Mouse (Mus musculus) embryonic stem cell, embryonic (primary cell): Measurements from ENCODE around the gene Ptprg.

Source experiments
- CTCF ChIA-PET, 4 experiments: fragments of 300-600 bp in 2 of 4; fragments of 350-600 bp in 2 of 4; sonication (Branson Sonifier 250); formaldehyde crosslinking; loops; one replicate each; lab custom pipeline; 2022; ENCODE audit warnings: inconsistent platforms in 2 of 4; lab: Charles Lee
- POLR2A ChIA-PET, 4 experiments: fragments of 300-600 bp in 2 of 4; fragments of 350-600 bp in 2 of 4; sonication (Branson Sonifier 250); formaldehyde crosslinking; loops; one replicate each; lab custom pipeline; 2022; ENCODE audit warnings: antibody characterized with exemption in 4 of 4, inconsistent platforms in 1 of 4; lab: Charles Lee

The Ptprg gene

DNA sequence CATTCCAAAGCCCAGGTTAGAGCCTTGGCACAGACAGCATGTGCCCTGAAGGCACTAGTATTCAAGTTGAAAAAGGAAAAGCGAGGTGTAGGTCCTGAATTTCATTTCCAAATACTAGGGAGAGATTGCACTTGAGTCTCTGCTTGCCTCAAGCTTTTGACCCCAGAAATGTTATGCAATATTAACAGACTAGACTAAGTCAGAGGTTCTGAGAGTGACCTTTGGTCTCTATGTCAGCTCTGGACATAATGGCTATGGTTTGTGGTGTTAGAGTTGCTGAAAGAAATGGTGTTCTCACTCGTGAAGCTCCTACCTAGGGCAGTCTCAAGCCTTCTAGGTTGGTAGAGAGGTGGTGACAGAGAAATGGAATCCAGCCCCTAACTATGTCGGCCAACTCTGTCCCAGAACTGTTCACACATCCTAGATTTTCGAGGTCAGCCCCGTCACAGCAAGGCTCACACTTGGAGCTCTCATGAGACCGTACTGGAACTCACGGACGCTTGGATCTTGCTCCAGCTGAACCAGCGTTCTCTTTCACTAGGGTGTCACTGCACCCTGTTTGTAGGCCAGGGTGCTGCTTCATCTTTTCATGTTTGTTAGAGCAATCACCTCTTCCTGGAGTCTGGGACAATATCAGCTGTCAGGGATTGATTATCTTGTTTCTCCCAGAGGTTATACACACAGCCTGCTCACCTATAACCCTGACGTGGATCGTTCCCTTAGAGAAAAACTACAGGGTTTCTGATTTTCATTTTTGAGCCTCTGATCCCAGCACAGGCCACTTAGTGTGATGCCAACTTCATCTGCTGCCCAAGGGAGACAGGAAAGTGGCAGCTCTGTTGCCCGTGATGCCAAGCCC lies 551.2 kb downstream of the Ptprg start:
- ChIA-PET CTCF (no interaction called here), POLR2A (interaction anchor here in 2 of 4 experiments (0.6 to 3.6 kb wide), 11 partner anchors 9 to 402 kb away, joined by 3 to 41 read pairs (median 3); no protein-coding TSS in a partner anchor)

DNA sequence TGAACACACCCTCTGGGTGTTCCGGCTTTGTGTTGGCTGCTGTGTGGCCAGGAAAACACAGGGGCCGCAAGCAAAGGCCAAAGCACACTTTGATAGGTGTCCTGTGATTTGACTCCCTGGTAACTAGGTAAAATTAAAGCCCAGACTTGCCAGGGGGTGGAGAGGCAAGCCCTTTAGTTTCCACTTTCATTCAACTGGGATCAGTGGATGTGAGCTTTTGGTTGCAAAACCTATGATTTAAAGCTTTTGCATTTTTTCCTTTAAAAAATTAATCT lies 551.8 kb downstream of the Ptprg start:
- ChIA-PET CTCF (no interaction called here), POLR2A (interaction anchor here in 2 of 4 experiments (0.6 to 3.6 kb wide), 10 partner anchors 8 to 402 kb away, joined by 3 to 41 read pairs (median 3); no protein-coding TSS in a partner anchor)

DNA sequence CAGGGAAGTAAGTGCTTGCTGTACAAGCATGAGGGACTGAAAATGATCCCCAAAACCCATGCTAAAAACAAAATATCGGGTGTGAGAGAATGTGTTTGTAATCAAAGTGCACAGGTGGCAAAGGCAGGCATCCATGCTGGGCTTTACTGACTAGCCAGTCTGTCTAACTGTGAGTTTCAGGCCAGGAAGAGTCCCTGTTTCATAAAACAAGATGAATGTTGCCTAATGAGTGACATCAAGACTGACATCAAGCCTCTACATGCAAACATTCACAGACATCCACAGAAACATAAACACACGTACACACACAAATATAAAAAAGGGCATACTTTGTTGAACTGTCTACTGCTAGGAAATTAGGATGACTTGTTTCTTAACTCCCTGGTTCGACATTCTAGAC lies 552.3 kb downstream of the Ptprg start:
- ChIA-PET CTCF (no interaction called here), POLR2A (interaction anchor here in 2 of 4 experiments (1.0 to 5.8 kb wide), 8 partner anchors 8 to 552 kb away, joined by 3 to 44 read pairs (median 6); partner anchors contain the start of gene Ptprg (in 1 of the 2))

DNA sequence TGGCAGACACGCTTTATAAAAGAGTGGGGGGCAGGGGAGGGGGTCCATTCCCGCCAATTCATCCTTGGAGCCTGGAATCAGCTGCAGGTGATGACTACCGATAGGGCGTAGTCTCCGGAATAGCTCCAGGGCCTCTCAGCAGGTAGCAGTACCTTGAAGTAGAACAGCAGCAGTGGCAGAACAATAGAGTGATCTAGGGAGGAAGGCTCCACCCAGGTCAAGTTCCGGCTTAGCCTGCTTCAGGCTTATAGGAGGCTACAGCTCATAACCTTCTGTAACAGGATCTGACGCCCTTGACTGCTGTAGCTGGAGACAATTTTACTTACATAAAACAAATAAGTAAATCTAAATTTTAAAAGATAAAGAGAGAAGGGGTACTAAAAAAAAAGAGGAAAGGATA lies 554.1 kb downstream of the Ptprg start:
- ChIA-PET CTCF (interaction anchor here in 2 of 4 experiments (0.7 to 1.3 kb wide), 4 partner anchors 22 to 587 kb away, joined by 3 to 7 read pairs (median 3); no protein-coding TSS in a partner anchor), POLR2A (interaction anchor here in 2 of 4 experiments (0.5 to 10.1 kb wide), 25 partner anchors 9 to 606 kb away, joined by 3 to 76 read pairs (median 4); partner anchors contain the start of gene Ptprg (in 1 of the 2))

DNA sequence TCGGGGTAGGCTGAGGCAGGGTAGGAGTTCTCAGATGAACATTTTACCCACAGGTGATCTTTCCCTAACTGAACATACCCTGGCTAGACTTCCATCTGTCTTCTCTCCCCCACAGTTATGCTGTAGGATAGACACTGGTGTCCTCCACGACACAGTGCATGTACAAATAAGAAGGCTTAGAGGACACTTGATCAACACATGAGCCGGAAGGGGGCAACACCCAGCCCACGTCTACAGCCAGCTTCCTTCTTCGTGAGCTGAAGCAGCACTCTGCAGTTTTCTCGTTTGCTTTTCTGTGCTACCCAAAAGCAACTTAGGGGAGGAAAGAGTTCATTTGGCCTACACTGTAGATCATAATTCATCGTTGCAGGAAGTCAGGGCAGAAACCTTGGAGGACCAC lies 554.7 kb downstream of the Ptprg start:
- POLR2A ChIA-PET = interaction anchor here in 2 of 4 experiments (0.5 to 10.1 kb wide), 27 partner anchors 9 to 606 kb away, joined by 3 to 76 read pairs (median 4); partner anchors contain the start of gene Ptprg (in 1 of the 2)
- CTCF ChIA-PET = interaction anchor here in 3 of 4 experiments (0.5 to 1.3 kb wide), 7 partner anchors 22 to 587 kb away, joined by 3 to 7 read pairs (median 3); no protein-coding TSS in a partner anchor

DNA sequence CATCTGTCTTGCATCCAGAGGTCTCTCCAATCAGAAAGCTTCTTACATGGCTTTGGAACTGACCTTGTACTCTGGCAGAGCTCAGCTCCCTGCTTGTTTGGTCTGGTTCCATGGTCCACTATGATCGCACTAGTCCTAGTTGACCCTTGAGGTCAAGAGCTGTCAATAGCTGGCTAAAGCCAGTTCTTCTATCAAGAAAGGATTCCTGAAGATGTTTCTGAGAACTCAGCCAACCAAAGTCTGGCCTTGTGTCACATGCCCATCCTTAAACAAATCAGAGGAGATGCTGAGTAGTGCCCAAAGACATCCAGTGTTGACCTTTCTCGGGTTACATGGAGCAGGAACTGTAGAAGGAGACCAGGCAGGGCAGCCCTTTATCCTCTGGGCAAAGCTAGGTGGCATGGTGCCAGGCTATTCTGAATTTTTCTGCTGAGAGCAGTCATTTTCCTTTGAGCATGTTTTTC lies 559.2 kb downstream of the Ptprg start:
- POLR2A ChIA-PET = interaction anchor here in 2 of 4 experiments (0.8 to 10.1 kb wide), 30 partner anchors 8 to 1073 kb away, joined by 3 to 76 read pairs (median 5); no protein-coding TSS in a partner anchor
- CTCF ChIA-PET = interaction anchor here in 1 of 4 experiments (0.6 kb wide), 2 partner anchors 158 to 240 kb away, joined by 3 read pairs; no protein-coding TSS in a partner anchor

DNA sequence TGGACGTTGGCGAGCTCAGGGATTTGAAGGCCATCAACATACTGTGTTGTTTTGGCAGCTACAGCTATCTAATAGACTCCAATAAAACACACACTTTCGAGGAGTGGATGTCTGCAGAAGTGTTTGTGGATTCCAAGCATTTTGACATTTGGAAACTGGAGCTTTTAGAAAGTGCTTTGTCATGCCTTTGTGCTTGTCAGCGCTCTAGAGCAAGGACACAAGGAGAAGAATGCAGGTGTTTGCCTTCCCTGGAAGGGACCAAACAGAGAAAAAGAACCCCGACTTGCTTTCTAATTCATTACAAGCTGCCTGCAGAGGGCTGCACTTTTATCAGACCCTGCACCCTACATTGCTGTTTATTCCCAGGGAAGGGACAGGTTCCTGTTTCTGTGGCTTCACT lies 560.0 kb downstream of the Ptprg start:
- ChIA-PET POLR2A (interaction anchor here (0.5 to 10.1 kb wide), 38 partner anchors 8 to 662 kb away, joined by 3 to 76 read pairs (median 5); no protein-coding TSS in a partner anchor), CTCF (interaction anchor here in 3 of 4 experiments (0.5 to 0.9 kb wide), 5 partner anchors 20 to 1667 kb away, joined by 3 read pairs; no protein-coding TSS in a partner anchor)

DNA sequence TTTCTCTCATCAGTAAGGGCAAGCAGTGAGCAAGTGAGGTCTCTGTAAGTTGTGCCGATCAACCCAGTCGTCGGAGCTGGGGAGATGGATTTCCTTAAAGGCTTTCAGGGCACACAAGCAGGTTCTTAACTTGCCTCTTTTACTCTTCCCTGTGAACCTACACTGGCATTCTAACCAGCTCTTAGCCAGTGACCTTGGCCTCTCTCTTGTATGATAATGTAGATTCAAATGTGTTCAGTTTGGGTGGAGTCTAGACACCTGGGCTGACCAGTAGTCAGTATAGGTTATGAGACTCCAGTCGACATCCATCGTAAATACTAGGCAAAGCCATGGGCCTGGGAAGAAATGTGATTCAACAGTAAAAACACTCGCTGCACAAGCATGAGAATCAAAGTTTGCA lies 560.7 kb downstream of the Ptprg start:
- POLR2A ChIA-PET = interaction anchor here (0.5 to 10.1 kb wide), 33 partner anchors 8 to 663 kb away, joined by 3 to 76 read pairs (median 5); no protein-coding TSS in a partner anchor
- CTCF ChIA-PET = interaction anchor here in 2 of 4 experiments (0.6 to 0.7 kb wide), 2 partner anchors 38 to 1666 kb away, joined by 3 to 4 read pairs; no protein-coding TSS in a partner anchor

DNA sequence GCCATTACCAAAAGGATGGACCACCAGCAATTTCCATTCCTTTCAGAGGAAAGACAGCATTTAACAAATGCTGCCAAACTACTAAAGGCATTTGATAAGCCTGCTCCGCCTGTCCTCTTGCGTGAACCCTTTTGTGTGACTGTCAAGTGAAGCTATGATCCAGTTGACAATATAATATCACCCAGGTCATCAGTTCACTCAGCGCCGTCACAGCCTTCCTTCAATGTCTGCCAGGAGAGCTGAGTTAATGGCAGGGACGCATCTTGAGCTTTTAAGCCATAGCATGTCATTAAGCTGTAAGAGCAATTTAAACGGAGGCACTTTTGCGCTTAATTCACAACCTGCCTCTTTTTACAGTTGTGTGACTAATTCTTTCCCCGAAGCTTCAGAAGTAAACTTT lies 565.9 kb downstream of the Ptprg start:
- CTCF ChIA-PET = no interaction called here
- POLR2A ChIA-PET = interaction anchor here in 2 of 4 experiments (0.8 to 4.5 kb wide), 7 partner anchors 10 to 451 kb away, joined by 3 to 44 read pairs (median 4); no protein-coding TSS in a partner anchor

DNA sequence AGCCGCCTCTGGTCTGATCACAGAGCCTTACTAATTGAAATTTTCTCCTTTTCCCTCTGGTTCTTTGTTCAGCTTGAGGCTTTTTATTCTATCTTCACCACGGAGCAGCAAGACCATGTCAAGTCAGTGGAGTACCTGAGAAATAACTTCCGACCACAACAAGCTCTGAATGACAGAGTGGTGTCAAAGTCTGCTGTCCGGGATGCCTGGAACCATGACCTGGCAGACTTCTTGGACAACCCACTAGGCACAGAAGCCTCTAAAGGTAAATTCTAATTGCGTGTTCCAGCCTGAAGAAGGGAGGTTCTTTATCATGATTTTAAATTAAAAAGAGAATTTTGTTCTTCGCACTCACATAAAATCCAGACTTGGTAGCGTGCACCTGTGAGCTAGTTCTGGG lies 568.6 kb downstream of the Ptprg start:
- ChIA-PET CTCF (no interaction called here), POLR2A (interaction anchor here in 1 of 4 experiments (1.6 to 2.3 kb wide), 2 partner anchors 9 to 14 kb away, joined by 6 to 8 read pairs; no protein-coding TSS in a partner anchor)

DNA sequence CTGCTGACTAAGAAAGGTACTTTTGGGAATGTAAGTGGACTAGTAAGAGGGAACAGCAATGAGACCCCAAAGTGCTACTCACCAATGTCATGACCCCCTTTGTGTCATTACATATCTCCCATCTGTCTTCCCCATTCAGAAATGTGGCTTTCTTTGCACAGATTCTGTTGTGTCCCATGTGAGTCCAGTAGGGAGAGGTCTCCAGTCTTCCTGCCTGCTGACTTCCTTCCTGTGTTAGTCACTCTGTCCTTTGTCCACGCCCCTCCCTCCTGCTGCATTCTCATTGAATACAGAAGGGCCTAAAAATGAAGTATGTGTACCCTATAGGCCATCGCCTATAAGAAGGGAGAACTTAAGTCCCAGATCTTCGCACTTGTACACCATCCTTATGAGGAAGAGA lies 571.4 kb downstream of the Ptprg start:
- CTCF ChIA-PET = no interaction called here
- POLR2A ChIA-PET = interaction anchor here in 2 of 4 experiments (1.4 to 1.9 kb wide), 2 partner anchors 11 kb away, joined by 4 to 5 read pairs; no protein-coding TSS in a partner anchor

DNA sequence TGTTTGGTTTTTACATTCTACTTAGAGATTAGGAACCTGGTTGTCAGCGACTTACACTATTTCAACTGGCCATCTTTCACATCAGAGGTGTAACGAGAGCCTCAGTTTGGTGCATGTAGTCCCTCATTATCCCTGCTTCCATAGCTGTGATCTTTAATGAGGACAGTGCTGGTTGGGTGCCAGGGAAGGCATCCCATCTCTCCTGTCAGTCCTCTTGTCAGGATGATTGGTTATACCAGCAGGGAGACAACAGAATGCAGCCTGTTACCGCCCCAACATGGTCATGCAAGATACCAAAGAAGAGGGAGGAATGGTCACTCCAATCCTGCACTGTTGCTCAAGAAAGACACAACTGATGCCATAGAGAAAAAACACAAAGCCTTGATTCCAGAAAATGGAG lies 574.6 kb downstream of the Ptprg start:
- ChIA-PET POLR2A (no interaction called here), CTCF (interaction anchor here in 1 of 4 experiments (0.6 kb wide), 1 partner anchor 16 kb away, joined by 4 read pairs; no protein-coding TSS in a partner anchor)

DNA sequence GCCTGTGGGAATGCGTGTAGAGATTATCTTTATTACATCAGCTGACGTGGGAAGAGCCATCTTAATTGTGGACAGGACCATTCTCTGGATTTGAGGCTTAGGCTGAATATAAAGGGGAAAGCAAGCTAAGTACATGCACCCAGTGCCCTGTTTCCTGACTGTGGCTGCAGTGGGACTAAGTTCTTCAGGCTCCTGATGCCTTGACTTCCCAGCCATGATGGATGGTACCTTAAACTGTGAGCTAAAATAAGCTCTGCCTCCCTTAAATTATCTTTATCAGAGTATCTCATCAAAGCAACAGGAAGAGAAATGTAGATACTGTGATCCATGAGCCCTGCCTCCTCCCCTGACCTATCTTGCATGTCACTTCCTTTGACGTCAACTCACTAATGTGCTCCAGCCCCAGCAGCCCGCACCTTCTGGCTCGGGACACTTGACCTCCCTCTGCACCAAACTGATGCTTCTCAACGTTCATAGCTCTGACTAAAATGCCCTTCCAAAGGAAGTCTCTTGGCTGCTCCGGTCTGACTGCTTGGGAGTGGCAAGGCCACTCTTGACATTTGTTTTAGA lies 578.8 kb downstream of the Ptprg start:
- ChIA-PET POLR2A (interaction anchor here in 1 of 4 experiments (1.5 to 4.9 kb wide), 4 partner anchors 8 to 24 kb away, joined by 3 to 37 read pairs (median 6); no protein-coding TSS in a partner anchor), CTCF (interaction anchor here in 1 of 4 experiments (0.6 kb wide), 1 partner anchor 218 kb away, joined by 3 read pairs; no protein-coding TSS in a partner anchor)

DNA sequence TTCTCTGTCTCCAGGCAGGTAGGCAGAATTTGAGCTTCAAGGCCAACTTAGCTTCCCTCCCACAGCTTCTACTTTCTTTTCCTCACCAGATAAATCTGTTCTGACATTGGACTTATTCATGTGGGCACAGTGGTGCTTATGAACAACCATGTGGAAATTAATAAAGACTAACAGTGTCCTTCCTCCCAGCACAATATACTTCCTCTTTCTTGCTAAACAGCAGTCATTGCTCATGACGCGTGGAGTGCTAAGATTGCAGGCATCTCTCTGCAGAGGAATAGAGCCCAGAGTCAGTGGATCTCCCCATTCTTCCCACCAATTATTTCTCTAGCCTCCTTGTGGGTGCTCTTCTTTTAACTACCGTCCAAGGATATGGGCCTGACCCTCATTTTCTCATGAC lies 579.8 kb downstream of the Ptprg start:
- POLR2A ChIA-PET = interaction anchor here in 1 of 4 experiments (1.2 to 4.9 kb wide), 4 partner anchors 10 to 25 kb away, joined by 3 to 37 read pairs (median 4); no protein-coding TSS in a partner anchor
- CTCF ChIA-PET = interaction anchor here in 2 of 4 experiments (0.6 to 1.5 kb wide), 3 partner anchors 19 to 219 kb away, joined by 3 read pairs; no protein-coding TSS in a partner anchor

DNA sequence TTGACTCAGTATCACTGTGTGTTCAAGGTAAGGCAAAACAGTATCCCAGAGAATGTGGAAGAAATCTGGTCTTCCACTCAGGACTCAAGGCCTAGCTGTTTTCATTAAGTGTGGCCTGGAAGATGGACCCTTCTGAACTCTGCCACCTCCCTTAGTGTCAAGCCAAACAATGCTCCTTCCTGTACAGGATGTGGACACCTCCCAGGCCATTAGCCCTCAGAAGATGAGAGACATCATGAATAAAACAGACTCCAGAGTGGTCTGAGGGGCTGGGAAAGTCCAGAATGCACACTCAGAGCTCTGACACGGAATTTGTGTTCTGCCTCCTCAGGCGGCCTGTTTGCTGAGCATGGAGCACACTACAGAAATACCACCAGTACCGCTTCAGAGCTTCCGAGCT lies 581.2 kb downstream of the Ptprg start:
- ChIA-PET POLR2A (interaction anchor here in 2 of 4 experiments (0.6 to 4.9 kb wide), 10 partner anchors 12 to 793 kb away, joined by 3 to 37 read pairs (median 3); no protein-coding TSS in a partner anchor), CTCF (interaction anchor here in 3 of 4 experiments (1.0 to 1.5 kb wide), 4 partner anchors 11 to 26 kb away, joined by 3 read pairs; no protein-coding TSS in a partner anchor)

DNA sequence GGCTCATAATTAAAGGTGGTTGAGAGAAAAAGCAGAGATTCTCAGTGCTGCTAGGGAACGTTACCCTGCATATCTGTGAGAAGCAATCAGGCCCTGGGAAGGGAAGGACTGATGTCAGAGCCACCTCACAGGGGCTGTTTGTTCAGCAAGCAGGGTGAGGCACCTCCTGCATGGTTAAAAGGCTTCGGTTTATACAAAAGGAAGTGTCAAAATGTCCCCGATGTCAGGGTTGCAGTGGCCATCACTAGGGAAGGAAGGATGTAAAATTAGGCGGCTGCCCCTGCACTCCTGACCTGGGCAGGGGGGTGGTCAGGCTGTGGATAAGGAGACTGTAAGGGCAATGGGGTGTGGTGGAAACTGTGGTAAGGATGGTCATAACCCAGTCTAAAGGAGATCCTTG lies 583.2 kb downstream of the Ptprg start:
- ChIA-PET POLR2A (interaction anchor here in 1 of 4 experiments (1.4 to 2.2 kb wide), 3 partner anchors 14 to 30 kb away, joined by 4 to 9 read pairs (median 6); no protein-coding TSS in a partner anchor), CTCF (interaction anchor here in 2 of 4 experiments (0.6 to 1.5 kb wide), 3 partner anchors 10 to 70 kb away, joined by 3 to 4 read pairs (median 3); no protein-coding TSS in a partner anchor)
